Mouse (Mus musculus): ENCODE data around the gene Stard8. TPM values are rescaled to one million over a fixed set of nuclear protein-coding genes. Genes with fewer than 3 reads are reported as not detected.
"Not testable (repeated sequence)": the region's sequence is repeated elsewhere in the genome, so short reads cannot be mapped to it uniquely, and the experiment has no call there.

Gene Stard8
- total RNA-seq, 2 experiments from 2014 or later = 37.8 to 44.9 TPM

DNA sequence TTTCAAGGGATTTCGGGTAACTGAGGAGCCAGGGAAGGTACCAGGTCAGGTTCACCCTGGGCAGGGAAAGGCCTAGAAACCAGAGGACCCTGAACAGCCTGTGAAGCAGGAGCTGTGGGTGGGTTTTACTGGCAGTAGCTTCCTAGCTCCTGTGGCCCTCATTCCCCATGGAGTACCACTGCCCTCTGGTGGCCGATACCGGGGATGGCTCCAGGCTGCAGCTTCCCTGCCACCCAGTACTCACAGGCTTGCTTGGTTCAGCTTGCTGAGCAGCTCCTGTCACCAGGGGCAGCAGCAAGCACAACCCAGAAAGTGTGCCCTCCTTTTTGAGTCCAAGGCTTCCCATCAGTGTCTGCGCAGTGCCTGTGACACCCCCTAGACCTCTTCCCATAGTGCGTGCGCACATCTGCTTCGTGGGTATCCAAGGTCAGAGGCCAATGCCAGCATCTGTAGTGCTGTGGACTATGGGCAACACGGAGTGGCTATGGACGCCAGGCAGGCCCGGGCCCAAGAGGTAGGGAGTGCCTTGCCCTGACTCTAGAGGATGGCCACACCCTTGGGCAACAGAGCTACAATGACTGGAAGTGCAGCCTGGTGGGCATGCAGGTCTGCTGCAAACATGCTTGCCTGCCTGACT lies 108.2 kb downstream of the Stard8 start:
- intact Hi-C loops (cut with DNase I); DNase-seq (ENCODE audit: low spot score in 2 of 2): not testable (repeated sequence)

DNA sequence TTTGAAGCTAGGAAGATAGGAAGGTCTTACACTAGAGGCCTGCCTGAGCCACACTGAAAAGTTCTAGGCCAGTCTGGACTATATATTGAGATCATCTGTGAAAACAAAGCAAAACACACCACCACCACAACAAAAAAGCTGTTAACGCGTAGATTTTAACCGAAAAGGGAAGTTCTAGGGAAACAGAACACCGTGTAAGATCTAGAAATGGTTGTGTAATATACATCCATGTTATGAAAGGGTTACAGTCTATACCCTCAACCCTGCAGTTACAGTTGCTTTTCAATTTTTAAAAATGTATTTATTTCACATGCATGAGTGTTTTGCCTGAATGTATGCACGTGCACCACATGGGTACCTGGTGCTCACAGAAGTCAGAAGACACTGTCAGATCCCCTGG lies 116.5 kb downstream of the Stard8 start:
- intact Hi-C loops (cut with DNase I) = no loop called here
- no peak for DNase-seq (ENCODE audit: low spot score in 2 of 2)

Other genes starting within 250 kb of the Stard8 start
- 10 to 100 TPM; 31.2 to 43.2 TPM for gene Ophn1, start 112.2 kb upstream of the Stard8 start, total RNA-seq (2021)
- gene Yipf6, start 66.9 kb upstream of the Stard8 start, total RNA-seq (2021) = 10 to 100 TPM; 32.8 to 33.9 TPM
- 10 to 100 TPM; 13.9 to 17.1 TPM for gene Efnb1, start 132.9 kb downstream of the Stard8 start, total RNA-seq (2021)

Measured in left cerebral cortex, postnatal 36 days (tissue).